Mouse (Mus musculus): ENCODE measurements at regions not wholly inside any gene's neighbourhood (a gene's known extent, or its start where the extent isn't known, plus 50 kb on each side); places are given as distances from the start of the nearest gene placed in this dataset.

DNA sequence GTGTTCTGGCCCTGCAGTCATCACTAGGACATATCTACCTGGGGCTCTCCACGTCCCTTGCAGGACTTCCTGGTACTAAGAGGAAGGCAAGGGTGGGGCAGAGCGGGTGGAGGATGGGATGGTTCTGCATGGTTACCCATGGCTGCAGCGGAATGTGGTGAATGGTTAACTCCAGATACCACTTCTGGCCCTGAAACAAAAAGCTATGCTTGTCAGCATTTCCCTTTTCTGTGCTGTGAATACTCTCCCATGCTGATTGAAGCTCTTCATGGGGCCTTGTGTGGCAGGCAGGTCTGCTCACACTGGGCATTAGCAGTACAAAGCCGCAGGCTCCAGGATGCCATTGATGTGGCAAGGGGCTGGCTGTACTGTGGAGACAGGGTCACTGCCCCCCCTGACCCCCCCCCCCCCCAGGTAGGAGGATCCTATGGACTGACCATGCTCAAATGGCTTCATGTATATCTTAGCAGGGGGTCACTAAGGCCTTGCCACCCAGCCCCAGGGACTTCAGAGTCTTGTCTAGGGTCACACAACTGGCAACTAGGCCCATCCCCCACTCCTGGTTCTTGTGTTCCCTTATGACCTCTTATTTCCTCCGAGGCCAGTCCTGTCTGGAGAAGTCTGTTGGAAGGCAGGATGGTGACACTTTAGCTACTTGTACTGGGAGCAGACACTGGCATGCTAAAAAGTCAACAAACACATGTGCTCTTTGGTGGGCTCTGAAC lies 120.0 kb upstream of the Id2 start:
- Histone ChIP-seq H3K27me3 (replicated peaks) (no peaks in the 10 kb centered on the region), H3K4me3 (replicated peaks) (no peak overlapping the region), H3K9me3 (no peaks in the 10 kb centered on the region), H3K4me2 (replicated peaks) (no peak overlapping the region), H3K9ac (no peak overlapping the region), H3K4me1 (replicated peaks) (peaks cover 10% of the 10 kb centered on the region), H3K27ac (peak overlapping the region; percentile 65), H3K36me3 (no peaks in the 10 kb centered on the region)
- WGBS: 47% methylated on average over 5 of the region's 5 CpGs
- ATAC-seq: peak; percentile 96

DNA sequence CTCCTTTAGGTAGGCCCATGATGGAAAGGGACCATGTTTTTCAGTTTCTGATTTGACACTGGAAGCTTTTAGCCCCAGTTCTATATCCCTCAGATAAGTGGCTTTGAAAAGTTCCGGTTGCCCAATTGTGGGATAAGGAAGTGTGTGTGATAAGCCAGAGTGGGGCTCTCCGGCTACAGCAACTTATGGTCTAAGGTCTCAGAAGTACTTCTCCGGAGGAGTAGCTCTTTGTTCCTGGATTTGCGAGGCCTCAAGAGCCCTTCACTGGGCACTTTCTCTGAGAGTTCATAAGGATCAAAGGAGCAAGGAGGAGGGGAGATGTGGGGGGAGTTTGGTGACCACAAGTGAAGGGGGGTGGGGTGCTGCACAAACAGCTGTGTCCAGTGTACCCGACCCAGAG lies 118.3 kb upstream of the Id2 start:
- H3K4me1 ChIP-seq (replicated peaks): peaks cover 7% of the 10 kb centered on the region
- no peak overlapping the region for H3K27ac ChIP-seq
- no peaks in the 10 kb centered on the region for H3K36me3 ChIP-seq
- H3K9me3 ChIP-seq: no peaks in the 10 kb centered on the region
- whole genome bisulfite sequencing: 67% methylated on average over 5 of the region's 5 CpGs
- no peak overlapping the region for H3K4me2 ChIP-seq (replicated peaks)
- no peak overlapping the region for H3K9ac ChIP-seq
- ATAC-seq: no peak
- no peaks in the 10 kb centered on the region for H3K27me3 ChIP-seq (replicated peaks)
- H3K4me3 ChIP-seq (replicated peaks): no peak overlapping the region

DNA sequence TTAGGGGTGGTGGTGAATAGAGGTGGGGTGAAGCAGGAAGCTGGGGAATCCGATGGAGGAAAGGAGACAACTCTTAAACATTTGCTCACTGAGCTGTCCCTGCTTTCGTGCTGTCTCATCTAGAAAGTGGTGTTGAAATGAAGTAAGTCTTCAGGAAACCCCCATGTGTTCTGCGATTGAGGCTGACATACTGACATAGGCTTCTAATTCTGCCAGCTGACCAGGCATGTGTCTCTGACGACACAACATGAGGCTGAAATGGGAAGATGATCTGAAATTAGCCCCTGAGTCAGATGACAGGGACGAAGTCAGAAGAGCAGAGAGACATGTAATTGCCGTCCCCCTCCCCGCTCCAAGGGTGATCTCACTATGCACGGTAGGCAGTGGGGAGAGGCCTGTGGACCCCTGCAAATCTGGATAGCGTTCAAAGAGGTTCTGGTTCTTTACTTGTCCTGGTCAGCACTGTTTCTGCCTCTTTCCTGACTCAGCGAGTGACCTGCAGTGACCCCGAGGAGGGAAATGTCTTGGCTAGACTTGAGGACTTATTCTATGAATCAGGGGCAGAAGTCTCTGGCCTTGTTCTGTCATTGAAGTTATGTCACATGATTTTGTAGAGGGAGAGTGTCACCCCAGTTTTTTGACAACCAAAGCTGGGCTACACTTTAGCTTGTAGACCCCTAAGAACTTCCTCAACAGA lies 117.0 kb upstream of the Id2 start:
- Histone ChIP-seq H3K9ac (no peak overlapping the region), H3K36me3 (no peaks in the 10 kb centered on the region), H3K27ac (no peak overlapping the region), H3K9me3 (no peaks in the 10 kb centered on the region), H3K27me3 (replicated peaks) (no peaks in the 10 kb centered on the region), H3K4me3 (replicated peaks) (no peak overlapping the region), H3K4me1 (replicated peaks) (peaks cover 14% of the 10 kb centered on the region), H3K4me2 (replicated peaks) (no peak overlapping the region)
- WGBS: 84% methylated on average over 11 of the region's 11 CpGs
- no peak for ATAC-seq

DNA sequence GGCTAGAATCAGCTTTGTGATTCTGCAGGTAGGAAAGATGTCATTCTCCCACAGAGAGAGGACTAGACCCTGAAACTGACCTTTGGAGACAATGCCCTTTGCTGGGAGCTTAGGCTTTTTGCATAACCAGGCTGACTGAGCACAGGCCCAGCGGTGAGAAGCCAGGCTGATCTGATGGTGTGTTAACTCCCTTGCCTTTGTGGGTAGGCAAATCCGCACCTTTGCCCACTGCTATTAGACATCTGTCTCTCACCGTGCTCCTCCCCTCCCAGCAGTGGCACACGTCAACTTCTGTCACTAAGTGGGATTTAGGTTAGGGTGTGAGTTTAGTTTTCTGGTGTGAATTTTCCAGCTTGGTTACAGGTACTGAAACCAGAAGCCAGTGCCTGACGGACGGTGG lies 114.4 kb upstream of the Id2 start:
- Histone ChIP-seq H3K9me3 (no peaks in the 10 kb centered on the region), H3K9ac (no peak overlapping the region), H3K36me3 (no peaks in the 10 kb centered on the region), H3K27me3 (replicated peaks) (no peaks in the 10 kb centered on the region), H3K27ac (no peak overlapping the region), H3K4me2 (replicated peaks) (no peak overlapping the region), H3K4me1 (replicated peaks) (peaks cover 9% of the 10 kb centered on the region; the same call in 1 of the 2 replicates), H3K4me3 (replicated peaks) (no peak overlapping the region)
- ATAC-seq: no peak
- WGBS: 89% methylated on average over 6 of the region's 6 CpGs

DNA sequence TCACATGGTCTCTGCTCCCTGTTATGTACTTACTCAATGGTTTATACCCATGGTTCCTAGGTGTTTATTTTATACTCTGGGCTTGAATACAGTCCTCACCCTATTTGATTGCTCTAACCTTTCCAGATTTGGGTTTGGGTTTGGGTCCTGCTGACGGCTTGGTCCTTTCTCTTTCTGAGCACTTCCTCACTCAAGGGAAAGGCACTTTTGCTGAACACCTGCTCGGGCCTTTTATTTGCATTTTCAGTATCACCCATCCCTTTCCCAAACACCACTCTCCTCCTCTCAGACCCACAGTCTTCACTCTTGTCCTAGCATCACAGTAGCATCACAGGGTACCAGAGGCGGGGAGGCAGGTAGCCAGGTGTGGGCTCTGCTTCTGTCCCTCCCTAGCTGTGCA lies 113.7 kb upstream of the Id2 start:
- no peaks in the 10 kb centered on the region for H3K36me3 ChIP-seq
- H3K4me3 ChIP-seq (replicated peaks): no peak overlapping the region
- H3K27ac ChIP-seq: no peak overlapping the region
- H3K4me1 ChIP-seq (replicated peaks): peaks cover 9% of the 10 kb centered on the region; the same call in 1 of the 2 replicates
- H3K27me3 ChIP-seq (replicated peaks): no peaks in the 10 kb centered on the region
- no peak overlapping the region for H3K9ac ChIP-seq
- no peak overlapping the region for H3K4me2 ChIP-seq (replicated peaks)
- H3K9me3 ChIP-seq: no peaks in the 10 kb centered on the region
- 83% methylated on average over 3 of the region's 3 CpGs for WGBS
- no peak for ATAC-seq

DNA sequence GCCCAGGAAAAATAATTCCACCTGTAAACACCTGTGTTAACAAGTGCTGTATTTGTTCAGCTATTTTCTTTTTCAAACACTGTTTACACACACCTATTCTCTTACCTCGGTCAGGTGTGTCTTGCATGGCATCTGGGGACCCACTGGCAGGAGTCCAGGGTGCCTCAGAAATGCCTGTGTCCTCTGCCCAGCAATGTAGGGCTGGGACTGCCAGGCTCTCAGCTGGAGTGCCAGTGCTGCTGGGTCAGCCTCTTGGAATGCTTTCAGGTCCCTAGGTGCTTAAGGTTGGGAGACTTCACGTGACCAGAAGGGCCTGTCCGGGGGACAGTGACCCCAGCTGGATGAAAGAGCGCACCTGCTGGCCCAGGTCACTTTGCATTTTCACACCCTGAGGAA lies 112.4 kb upstream of the Id2 start:
- H3K27me3 ChIP-seq (replicated peaks): no peaks in the 10 kb centered on the region
- H3K4me1 ChIP-seq (replicated peaks): peaks cover 9% of the 10 kb centered on the region; the same call in 1 of the 2 replicates
- H3K36me3 ChIP-seq: no peaks in the 10 kb centered on the region
- H3K4me2 ChIP-seq (replicated peaks): no peak overlapping the region
- 62% methylated on average over 4 of the region's 4 CpGs for WGBS
- no peak overlapping the region for H3K4me3 ChIP-seq (replicated peaks)
- H3K9me3 ChIP-seq: no peaks in the 10 kb centered on the region
- ATAC-seq: peak; percentile 83
- no peak overlapping the region for H3K9ac ChIP-seq
- H3K27ac ChIP-seq: peak overlapping the region; percentile 14; the same call in 1 of the 2 replicates

DNA sequence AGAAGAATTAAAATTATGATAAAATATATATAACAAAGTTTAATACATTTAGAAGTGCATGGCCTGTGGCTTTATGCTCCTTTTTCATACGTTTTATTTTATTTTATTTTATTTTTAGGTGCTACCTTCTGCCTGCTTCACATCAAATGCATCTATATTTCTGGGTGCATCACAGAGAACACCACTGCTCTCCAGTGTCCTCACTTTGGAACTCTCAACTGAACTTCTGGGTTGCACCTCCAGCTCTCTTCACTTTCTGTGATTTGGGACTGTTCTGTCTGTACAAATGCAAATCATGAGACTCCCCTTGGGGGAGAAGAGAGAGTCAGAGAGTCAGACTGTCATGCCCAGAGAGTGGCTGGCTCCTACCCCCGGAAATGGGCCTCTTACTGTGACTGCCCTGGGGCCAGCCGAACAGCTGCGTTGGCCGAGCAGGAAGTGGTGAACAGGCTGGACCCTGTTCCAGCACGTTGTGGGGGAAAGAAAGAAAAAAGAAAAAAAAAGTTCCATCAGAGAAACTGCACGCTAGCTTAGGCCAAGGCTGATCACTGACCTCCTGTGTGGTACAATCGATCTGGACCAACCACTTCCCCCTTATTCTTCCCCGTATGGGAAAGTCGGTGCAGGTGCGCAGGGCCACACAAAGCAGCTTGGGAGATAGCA lies 111.9 kb upstream of the Id2 start:
- Histone ChIP-seq H3K4me2 (replicated peaks) (no peak overlapping the region), H3K36me3 (no peaks in the 10 kb centered on the region), H3K9ac (no peak overlapping the region), H3K9me3 (no peaks in the 10 kb centered on the region), H3K4me3 (replicated peaks) (no peak overlapping the region), H3K27ac (peak overlapping the region; percentile 14; the same call in 1 of the 2 replicates), H3K27me3 (replicated peaks) (no peaks in the 10 kb centered on the region), H3K4me1 (replicated peaks) (peaks cover 9% of the 10 kb centered on the region; the same call in 1 of the 2 replicates)
- peak; percentile 85 for ATAC-seq
- 32% methylated on average over 11 of the region's 11 CpGs for WGBS

DNA sequence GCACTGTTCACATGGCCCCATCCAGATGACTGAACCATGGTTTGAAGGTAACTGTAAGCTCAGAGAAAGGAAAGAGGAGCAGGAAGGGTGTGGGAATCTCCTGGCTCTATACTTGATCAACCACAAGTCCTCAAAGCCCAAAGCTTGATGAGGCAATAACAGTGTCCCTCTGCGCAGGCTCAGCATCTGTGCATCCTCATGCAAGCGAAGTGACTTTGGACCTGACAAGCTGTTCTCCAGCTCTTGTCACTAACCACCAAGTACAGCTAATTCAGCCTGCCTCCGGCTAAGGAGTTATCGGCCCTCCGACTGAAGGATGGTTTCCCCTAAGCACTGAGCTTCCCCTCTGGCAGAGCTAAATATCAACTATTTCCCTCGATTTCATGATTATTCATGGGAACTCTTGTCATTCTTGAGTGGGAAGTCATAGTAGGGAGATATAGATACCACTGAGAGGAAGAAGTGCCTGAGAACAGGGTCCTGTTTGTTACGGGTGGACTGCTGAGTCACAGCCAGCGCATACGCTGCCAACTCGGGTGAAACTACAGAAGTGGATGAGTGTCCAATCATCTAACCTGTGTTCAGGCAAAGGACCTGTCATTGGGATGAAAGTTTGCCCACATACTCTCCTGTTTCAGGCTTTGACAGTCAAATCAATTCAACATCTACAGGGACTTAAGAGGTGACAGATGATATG lies 106.6 kb upstream of the Id2 start:
- no peaks in the 10 kb centered on the region for H3K36me3 ChIP-seq
- no peaks in the 10 kb centered on the region for H3K4me1 ChIP-seq (replicated peaks)
- ATAC-seq: no peak
- WGBS: 88% methylated on average over 10 of the region's 10 CpGs
- H3K9me3 ChIP-seq: no peaks in the 10 kb centered on the region
- H3K27me3 ChIP-seq (replicated peaks): no peaks in the 10 kb centered on the region
- H3K9ac ChIP-seq: no peak overlapping the region
- H3K4me3 ChIP-seq (replicated peaks): no peak overlapping the region
- no peak overlapping the region for H3K4me2 ChIP-seq (replicated peaks)
- no peak overlapping the region for H3K27ac ChIP-seq

DNA sequence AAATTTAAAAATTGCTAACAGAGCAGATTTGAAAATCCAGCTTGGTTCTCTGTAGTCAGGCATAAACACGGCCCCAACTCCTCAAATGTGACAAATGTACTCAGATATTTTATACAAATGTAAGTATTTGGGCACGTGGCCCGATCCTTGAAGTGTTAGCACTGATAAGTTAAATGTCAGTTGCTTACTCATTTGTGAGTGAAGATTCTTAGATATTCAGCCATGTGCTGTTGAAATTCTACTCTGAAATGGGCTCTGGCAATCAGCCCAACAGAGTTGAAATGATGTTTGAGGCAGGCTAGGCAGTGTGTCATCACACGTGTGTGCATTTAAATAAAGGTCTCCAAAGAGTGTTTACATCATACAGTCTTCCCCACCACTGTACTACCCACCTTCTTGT lies 103.2 kb upstream of the Id2 start:
- Histone ChIP-seq H3K36me3 (no peaks in the 10 kb centered on the region), H3K27ac (no peak overlapping the region), H3K9me3 (no peaks in the 10 kb centered on the region), H3K9ac (no peak overlapping the region), H3K4me3 (replicated peaks) (no peak overlapping the region), H3K4me1 (replicated peaks) (peaks cover 3% of the 10 kb centered on the region; the same call in 1 of the 2 replicates), H3K4me2 (replicated peaks) (no peak overlapping the region), H3K27me3 (replicated peaks) (no peaks in the 10 kb centered on the region)
- no peak for ATAC-seq
- 62% methylated on average over 4 of the region's 4 CpGs for WGBS

DNA sequence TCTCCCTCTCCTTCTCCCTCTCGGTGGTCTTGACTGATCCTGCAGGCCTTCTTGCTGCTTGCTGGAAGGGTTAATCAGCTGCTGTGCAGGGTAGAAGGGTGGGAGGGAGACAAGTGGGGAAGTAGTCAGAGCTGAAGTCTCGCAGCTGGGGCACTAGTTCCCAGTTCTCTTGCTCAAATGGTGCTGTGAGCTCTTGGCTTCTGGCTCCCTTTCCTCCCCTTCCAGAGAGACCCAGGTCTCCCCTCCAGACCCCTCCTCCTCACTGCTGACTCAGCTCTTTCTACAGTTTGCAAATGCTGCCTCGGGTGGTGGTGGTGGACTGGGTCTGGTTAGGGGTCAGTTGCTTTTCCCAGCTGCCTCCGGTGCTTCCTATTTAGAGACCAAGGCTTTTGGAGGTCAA lies 100.8 kb upstream of the Id2 start:
- H3K27me3 ChIP-seq (replicated peaks): no peaks in the 10 kb centered on the region
- peak; percentile 56; the same call in 1 of the 2 replicates for ATAC-seq
- 19% methylated on average over 3 of the region's 4 CpGs for WGBS
- no peak overlapping the region for H3K4me3 ChIP-seq (replicated peaks)
- no peak overlapping the region for H3K9ac ChIP-seq
- H3K9me3 ChIP-seq: no peaks in the 10 kb centered on the region
- H3K4me1 ChIP-seq (replicated peaks): peaks cover 3% of the 10 kb centered on the region; the same call in 1 of the 2 replicates
- no peak overlapping the region for H3K27ac ChIP-seq
- no peaks in the 10 kb centered on the region for H3K36me3 ChIP-seq
- no peak overlapping the region for H3K4me2 ChIP-seq (replicated peaks)

DNA sequence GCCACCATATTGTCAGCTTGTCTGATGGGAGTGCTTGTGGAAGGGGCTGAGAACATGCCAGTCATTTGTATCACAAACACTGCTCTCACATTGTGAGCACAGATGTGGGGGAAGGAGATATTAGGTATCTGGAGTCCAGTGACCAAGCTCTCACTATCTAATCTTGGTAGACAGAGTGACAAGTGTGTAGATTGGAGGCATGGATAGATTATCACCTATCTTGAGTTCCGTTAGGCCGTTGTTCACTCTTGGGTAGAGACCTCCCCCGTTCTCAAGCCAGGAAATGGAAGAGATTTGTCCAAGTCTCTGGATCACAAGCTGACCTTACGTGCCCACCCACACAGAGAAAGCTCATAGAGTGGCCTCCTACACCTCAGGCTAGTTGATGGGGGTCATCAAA lies 99.1 kb upstream of the Id2 start:
- Histone ChIP-seq H3K9me3 (no peaks in the 10 kb centered on the region), H3K4me3 (replicated peaks) (no peak overlapping the region), H3K36me3 (no peaks in the 10 kb centered on the region), H3K27ac (no peak overlapping the region), H3K27me3 (replicated peaks) (no peaks in the 10 kb centered on the region), H3K4me2 (replicated peaks) (no peak overlapping the region), H3K4me1 (replicated peaks) (peaks cover 4% of the 10 kb centered on the region), H3K9ac (no peak overlapping the region)
- no peak for ATAC-seq
- WGBS: 76% methylated on average over 4 of the region's 4 CpGs

DNA sequence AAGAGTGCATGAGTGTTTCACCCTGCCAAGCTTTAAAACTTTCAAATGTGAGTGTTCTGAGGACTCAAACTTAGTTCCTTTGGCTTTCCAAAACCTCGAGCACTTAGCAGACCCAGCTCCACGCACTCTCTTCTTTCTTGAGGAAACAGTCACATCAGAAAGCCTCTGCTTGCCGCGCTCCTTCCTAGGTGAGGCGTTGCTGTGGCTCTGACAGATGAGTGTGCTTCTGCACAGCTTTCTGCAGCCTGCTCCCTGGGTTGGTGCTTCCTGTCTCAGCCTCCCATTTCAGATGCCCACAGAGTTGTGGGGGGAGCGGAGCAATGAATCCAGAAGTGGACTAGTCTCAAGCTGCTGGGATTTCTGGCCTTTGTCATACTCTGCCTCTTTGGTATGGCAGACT lies 95.3 kb upstream of the Id2 start:
- Histone ChIP-seq H3K9me3 (no peaks in the 10 kb centered on the region), H3K4me1 (replicated peaks) (peaks cover 21% of the 10 kb centered on the region), H3K27ac (no peak overlapping the region), H3K36me3 (no peaks in the 10 kb centered on the region), H3K4me2 (replicated peaks) (no peak overlapping the region), H3K4me3 (replicated peaks) (no peak overlapping the region), H3K9ac (no peak overlapping the region), H3K27me3 (replicated peaks) (no peaks in the 10 kb centered on the region)
- ATAC-seq: no peak
- WGBS: 86% methylated on average over 6 of the region's 6 CpGs

Measured in intestine, embryonic 15.5 days (tissue).